Mouse (Mus musculus) lung, postnatal 0 days (tissue): ENCODE results near the gene Gna14.

Source experiments
- CTCF ChIP-seq: IDR thresholded peaks from 2 replicates; pipeline ENCODE4 v1.5.1; 2016; ENCODE audit warnings: antibody characterized with exemption, mild to moderate bottlenecking
- EP300 ChIP-seq: IDR thresholded peaks from 2 replicates; pipeline ENCODE4 v1.6.1; 2016; ENCODE audit warnings: antibody characterized with exemption, mild to moderate bottlenecking, control low read depth

- TF ChIP-seq CTCF (peak; percentile 68), EP300 (no peak)
Measured at GRCm38 (mm10) chr19:16557971-16558370, 122.4 kb downstream of the Gna14 start.
